Mouse (Mus musculus): ENCODE results near the gene Tjp2. TPM values are rescaled to one million over a fixed set of nuclear protein-coding genes. Genes with fewer than 3 reads are reported as not detected.

Gene Tjp2
- polyA plus RNA-seq, 1 experiment from 2014 or later: 8.7 TPM

GRCm38 (mm10) chr19:24075927-24076326 lies 148.9 kb downstream of the Tjp2 start:
- Histone ChIP-seq H3K27ac (no peak overlapping the region), H3K4me1 (no peaks in the 10 kb centered on the region), H3K27me3 (replicated peaks) (no peaks in the 10 kb centered on the region), H3K4me3 (no peak overlapping the region), H3K36me3 (no peaks in the 10 kb centered on the region), H3K4me2 (no peak overlapping the region), H3K9ac (no peak overlapping the region), H3K9me3 (replicated peaks) (no peaks in the 10 kb centered on the region)
- 70% methylated on average over 8 of the region's 8 CpGs for WGBS (ENCODE audit: insufficient replicate concordance)
- no peak for ATAC-seq

- Histone ChIP-seq H3K27me3 (replicated peaks) (no peaks in the 10 kb centered on the region), H3K9ac (no peak overlapping the region), H3K4me1 (no peaks in the 10 kb centered on the region), H3K4me3 (no peak overlapping the region), H3K27ac (no peak overlapping the region), H3K4me2 (no peak overlapping the region), H3K36me3 (no peaks in the 10 kb centered on the region), H3K9me3 (replicated peaks) (no peaks in the 10 kb centered on the region)
- WGBS (ENCODE audit: insufficient replicate concordance): 66% methylated on average over 4 of the region's 4 CpGs
- ATAC-seq: no peak
Measured at GRCm38 (mm10) chr19:24073155-24073554, 151.7 kb downstream of the Tjp2 start.

- Histone ChIP-seq H3K4me2 (no peak overlapping the region), H3K4me1 (no peaks in the 10 kb centered on the region), H3K36me3 (no peaks in the 10 kb centered on the region), H3K27me3 (replicated peaks) (no peaks in the 10 kb centered on the region), H3K27ac (no peak overlapping the region), H3K9ac (no peak overlapping the region), H3K9me3 (replicated peaks) (no peaks in the 10 kb centered on the region), H3K4me3 (no peak overlapping the region)
- WGBS (ENCODE audit: insufficient replicate concordance): 48% methylated on average over 12 of the region's 12 CpGs
- ATAC-seq: no peak
Measured at GRCm38 (mm10) chr19:24064348-24064895, 160.4 kb downstream of the Tjp2 start.

- Histone ChIP-seq H3K27me3 (replicated peaks) (no peaks in the 10 kb centered on the region), H3K4me2 (no peak overlapping the region), H3K9ac (no peak overlapping the region), H3K27ac (no peak overlapping the region), H3K4me1 (no peaks in the 10 kb centered on the region), H3K36me3 (no peaks in the 10 kb centered on the region), H3K9me3 (replicated peaks) (no peaks in the 10 kb centered on the region), H3K4me3 (no peak overlapping the region)
- ATAC-seq: no peak
- 54% methylated on average over 4 of the region's 4 CpGs for WGBS (ENCODE audit: insufficient replicate concordance)
Measured at GRCm38 (mm10) chr19:24063585-24063984, 161.2 kb downstream of the Tjp2 start.

- no peaks in the 10 kb centered on the region for H3K27me3 ChIP-seq (replicated peaks)
- H3K4me2 ChIP-seq: no peak overlapping the region
- H3K27ac ChIP-seq: no peak overlapping the region
- no peaks in the 10 kb centered on the region for H3K9me3 ChIP-seq (replicated peaks)
- H3K4me3 ChIP-seq: no peak overlapping the region
- H3K9ac ChIP-seq: no peak overlapping the region
- WGBS (ENCODE audit: insufficient replicate concordance): 70% methylated on average over 8 of the region's 8 CpGs
- no peak for ATAC-seq
- H3K4me1 ChIP-seq: no peaks in the 10 kb centered on the region
- H3K36me3 ChIP-seq: no peaks in the 10 kb centered on the region
Measured at GRCm38 (mm10) chr19:24058851-24059250, 166.0 kb downstream of the Tjp2 start.

GRCm38 (mm10) chr19:24058021-24058420 lies 166.8 kb downstream of the Tjp2 start:
- Histone ChIP-seq H3K27ac (no peak overlapping the region), H3K9ac (no peak overlapping the region), H3K4me2 (no peak overlapping the region), H3K9me3 (replicated peaks) (no peaks in the 10 kb centered on the region), H3K27me3 (replicated peaks) (no peaks in the 10 kb centered on the region), H3K36me3 (no peaks in the 10 kb centered on the region), H3K4me1 (no peaks in the 10 kb centered on the region), H3K4me3 (no peak overlapping the region)
- WGBS (ENCODE audit: insufficient replicate concordance): 44% methylated on average over 5 of the region's 5 CpGs
- ATAC-seq: no peak

GRCm38 (mm10) chr19:24056880-24057279 lies 167.9 kb downstream of the Tjp2 start:
- Histone ChIP-seq H3K4me2 (no peak overlapping the region), H3K9ac (no peak overlapping the region), H3K36me3 (no peaks in the 10 kb centered on the region), H3K27ac (no peak overlapping the region), H3K9me3 (replicated peaks) (no peaks in the 10 kb centered on the region), H3K4me3 (no peak overlapping the region), H3K27me3 (replicated peaks) (no peaks in the 10 kb centered on the region), H3K4me1 (no peaks in the 10 kb centered on the region)
- 86% methylated on average over 1 of the region's 1 CpGs for WGBS (ENCODE audit: insufficient replicate concordance)
- ATAC-seq: no peak

GRCm38 (mm10) chr19:24054904-24055303 lies 169.9 kb downstream of the Tjp2 start:
- Histone ChIP-seq H3K27ac (no peak overlapping the region), H3K9ac (no peak overlapping the region)
- no peak for ATAC-seq

GRCm38 (mm10) chr19:24054265-24054664 lies 170.6 kb downstream of the Tjp2 start:
- WGBS (ENCODE audit: insufficient replicate concordance): 70% methylated on average over 5 of the region's 5 CpGs
- no peak for ATAC-seq
- no peaks in the 10 kb centered on the region for H3K36me3 ChIP-seq
- no peak overlapping the region for H3K27ac ChIP-seq
- no peaks in the 10 kb centered on the region for H3K9me3 ChIP-seq (replicated peaks)
- no peaks in the 10 kb centered on the region for H3K4me1 ChIP-seq
- no peaks in the 10 kb centered on the region for H3K27me3 ChIP-seq (replicated peaks)
- no peak overlapping the region for H3K9ac ChIP-seq
- no peak overlapping the region for H3K4me3 ChIP-seq
- H3K4me2 ChIP-seq: no peak overlapping the region

More at GRCm38 (mm10) chr19:24054904-24055303, 169.9 kb downstream of the Tjp2 start:
- H3K9me3 ChIP-seq (replicated peaks): no peaks in the 10 kb centered on the region
- no peaks in the 10 kb centered on the region for H3K4me1 ChIP-seq
- H3K36me3 ChIP-seq: no peaks in the 10 kb centered on the region
- H3K4me2 ChIP-seq: no peak overlapping the region
- H3K27me3 ChIP-seq (replicated peaks): no peaks in the 10 kb centered on the region
- no peak overlapping the region for H3K4me3 ChIP-seq
- WGBS (ENCODE audit: insufficient replicate concordance): 45% methylated on average over 2 of the region's 2 CpGs

- H3K36me3 ChIP-seq: no peaks in the 10 kb centered on the region
- WGBS (ENCODE audit: insufficient replicate concordance): 56% methylated on average over 2 of the region's 2 CpGs
- no peak overlapping the region for H3K4me2 ChIP-seq
- H3K9ac ChIP-seq: no peak overlapping the region
- no peaks in the 10 kb centered on the region for H3K9me3 ChIP-seq (replicated peaks)
- H3K27me3 ChIP-seq (replicated peaks): no peaks in the 10 kb centered on the region
- no peak overlapping the region for H3K27ac ChIP-seq
- no peak for ATAC-seq
- H3K4me1 ChIP-seq: no peaks in the 10 kb centered on the region
- no peak overlapping the region for H3K4me3 ChIP-seq
Measured at GRCm38 (mm10) chr19:24050514-24050913, 174.3 kb downstream of the Tjp2 start.

- Histone ChIP-seq H3K36me3 (no peaks in the 10 kb centered on the region), H3K27ac (no peak overlapping the region), H3K9ac (no peak overlapping the region), H3K4me2 (no peak overlapping the region), H3K9me3 (replicated peaks) (no peaks in the 10 kb centered on the region), H3K27me3 (replicated peaks) (no peaks in the 10 kb centered on the region), H3K4me1 (no peaks in the 10 kb centered on the region), H3K4me3 (no peak overlapping the region)
- 60% methylated on average over 3 of the region's 3 CpGs for WGBS (ENCODE audit: insufficient replicate concordance)
- ATAC-seq: no peak
Measured at GRCm38 (mm10) chr19:24049329-24049728, 175.5 kb downstream of the Tjp2 start.

GRCm38 (mm10) chr19:24046395-24046993 lies 178.3 kb downstream of the Tjp2 start:
- no peaks in the 10 kb centered on the region for H3K27me3 ChIP-seq (replicated peaks)
- H3K4me3 ChIP-seq: no peak overlapping the region
- H3K27ac ChIP-seq: no peak overlapping the region
- H3K4me2 ChIP-seq: no peak overlapping the region
- no peak overlapping the region for H3K9ac ChIP-seq
- H3K4me1 ChIP-seq: no peaks in the 10 kb centered on the region
- no peak for ATAC-seq
- no peaks in the 10 kb centered on the region for H3K9me3 ChIP-seq (replicated peaks)
- H3K36me3 ChIP-seq: no peaks in the 10 kb centered on the region
- 75% methylated on average over 10 of the region's 10 CpGs for WGBS (ENCODE audit: insufficient replicate concordance)

Measured in liver, embryonic 12.5 days (tissue).